Mouse (Mus musculus): ENCODE data around the gene Ugt1a8.
"Not testable (repeated sequence)": the region's sequence is repeated elsewhere in the genome, so short reads cannot be mapped to it uniquely, and the experiment has no call there.

DNA sequence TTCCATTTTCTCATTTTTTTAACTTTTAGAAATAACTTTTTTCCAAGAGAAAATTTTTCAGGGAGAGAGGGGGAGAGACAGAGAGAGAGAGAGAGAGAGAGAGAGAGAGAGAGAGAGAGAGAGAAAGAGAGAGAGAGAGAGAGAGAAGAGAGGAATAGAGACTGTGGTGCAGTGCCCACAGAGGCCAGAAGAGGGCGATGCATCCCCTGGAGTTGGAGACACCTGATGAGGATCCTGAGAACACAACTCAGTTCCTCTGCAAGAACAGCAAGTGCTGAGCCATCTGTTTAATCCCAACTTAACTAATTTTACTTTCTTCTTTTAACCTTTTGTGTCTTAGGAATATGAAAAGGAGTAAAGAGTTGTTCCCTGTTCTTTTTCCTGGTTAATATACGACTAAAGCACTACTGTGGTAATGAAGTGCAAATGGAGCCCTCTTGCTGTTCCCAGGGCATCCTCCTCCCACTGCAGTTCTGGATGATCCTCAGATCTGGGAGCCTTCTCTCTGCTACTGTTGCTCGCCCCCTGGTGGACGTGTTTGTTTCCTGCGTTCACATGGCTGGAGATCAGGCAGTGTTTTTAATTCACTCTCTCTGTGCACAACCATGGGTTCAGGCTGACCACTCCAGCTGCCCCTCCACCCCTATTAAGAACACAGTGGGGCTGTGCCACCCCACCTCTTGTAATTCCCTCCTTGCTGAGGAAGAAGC lies 56.5 kb downstream of the Ugt1a8 start:
- TF ChIP-seq CTCF (conservative IDR thresholded peaks at IDR 0.05; ENCODE audit: low read length), result 0 out of 2 replicates have a peak, but pooled peaks have one; percentile 6
- TF ChIP-seq POU5F1, NANOG (IDR thresholded peaks at IDR 0.05; ENCODE audit: borderline replicate concordance, low read length): not testable (repeated sequence)
